8 mouse cellular contexts compared by ENCODE assay signal in the genomic region with DNA sequence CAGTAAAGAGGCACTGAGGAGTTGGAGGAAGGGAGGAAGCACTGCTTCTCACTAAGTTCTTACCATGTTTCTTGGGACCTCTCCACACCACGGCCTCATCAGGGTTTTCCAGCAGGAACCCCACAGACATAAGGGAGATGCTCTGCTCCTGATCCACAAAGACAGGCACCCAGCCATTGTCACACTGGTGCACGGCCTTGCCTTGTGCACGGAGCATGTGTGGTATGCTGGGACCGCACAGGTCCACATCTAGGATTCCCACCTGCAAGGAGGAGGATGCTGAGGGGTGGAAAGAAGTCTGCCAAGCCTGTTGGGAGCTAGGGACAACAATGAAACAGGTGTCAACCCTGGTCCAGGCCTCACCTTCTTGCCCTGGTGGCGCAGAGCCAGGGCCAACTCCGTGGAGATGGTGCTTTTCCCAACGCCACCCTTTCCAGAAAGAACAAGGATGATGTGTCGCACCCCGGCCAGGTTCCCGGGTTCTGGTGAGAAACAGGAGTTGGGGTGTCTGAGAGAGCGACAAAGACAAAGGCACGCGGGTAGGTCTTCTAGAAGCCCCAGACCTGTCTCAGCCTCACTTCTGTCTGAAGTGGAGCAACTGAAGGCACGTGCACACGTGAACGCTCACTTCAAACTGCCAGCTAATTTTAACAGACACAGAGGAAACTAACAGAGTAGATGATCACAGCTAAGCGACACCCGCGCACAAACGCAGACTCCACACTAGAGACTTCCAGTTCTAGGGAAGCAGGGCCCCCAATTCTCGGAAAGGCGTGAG. TPM values are rescaled to one million over a fixed set of nuclear protein-coding genes. Genes with fewer than 3 reads are reported as not detected.
DNase-seq lines count a peak whose midpoint lies in the region; ATAC-seq and TF ChIP-seq lines count a peak whose summit lies in the region.

No protein-coding gene starts in this region.

- DNase-seq in kidney, postnatal 14 days: no peak
- DNase-seq in hindbrain, embryonic 14.5 days (ENCODE audit: low spot score): no peak
- no peak for DNase-seq in c-Kit-positive CD71-positive TER-119-positive erythroid progenitor cells, embryonic 14.5 days (ENCODE audit: low spot score)
- no peak for DNase-seq in adrenal gland, postnatal 10 days
- no peak for DNase-seq in yolk sac, embryonic 10.5 days (ENCODE audit: low spot score)

- no peaks in the 10 kb centered on the region for H3K27me3 ChIP-seq in kidney, embryonic 15.5 days
- no peaks in the 10 kb centered on the region for H3K27me3 ChIP-seq in hindbrain, embryonic 14.5 days (ENCODE audit: control insufficient read depth, insufficient read depth, low read length)
- no peaks in the 10 kb centered on the region for H3K27me3 ChIP-seq in midbrain, embryonic 15.5 days (replicated peaks)

- H3K9me3 ChIP-seq in kidney, embryonic 15.5 days (replicated peaks): no peaks in the 10 kb centered on the region
- H3K9me3 ChIP-seq in hindbrain, embryonic 14.5 days (ENCODE audit: control insufficient read depth, low read length): no peaks in the 10 kb centered on the region
- no peaks in the 10 kb centered on the region for H3K9me3 ChIP-seq in midbrain, embryonic 15.5 days

- H3K4me2 ChIP-seq in kidney, embryonic 15.5 days: peak overlapping the region; percentile 92
- peak overlapping the region; percentile 69 for H3K4me2 ChIP-seq in hindbrain, embryonic 14.5 days (replicated peaks)
- peak overlapping the region; percentile 91 for H3K4me2 ChIP-seq in midbrain, embryonic 15.5 days

- H3K4me3 ChIP-seq in kidney, embryonic 15.5 days (replicated peaks): peak overlapping the region; percentile 95
- H3K4me3 ChIP-seq in cortical plate, adult 2 months (ENCODE audit: insufficient read depth, low read length): peak overlapping the region; percentile 81
- H3K4me3 ChIP-seq in hindbrain, embryonic 14.5 days (replicated peaks; ENCODE audit: low read length): peak overlapping the region; percentile 49
- peak overlapping the region; percentile 81 for H3K4me3 ChIP-seq in midbrain, embryonic 15.5 days

- no peak for ATAC-seq in kidney, embryonic 15.5 days (replicated peaks; ENCODE audit: low FRiP score)
- no peak for ATAC-seq in hindbrain, embryonic 14.5 days (ENCODE audit: low FRiP score)
- ATAC-seq in midbrain, embryonic 15.5 days (replicated peaks): no peak

- WGBS in kidney, embryonic 15.5 days: 24% methylated on average over 22 of the region's 22 CpGs
- 25% methylated on average over 22 of the region's 22 CpGs for WGBS in hindbrain, embryonic 14.5 days
- 22% methylated on average over 22 of the region's 22 CpGs for WGBS in midbrain, embryonic 15.5 days

- TF ChIP-seq CTCF in cortical plate, adult 2 months (IDR thresholded peaks at IDR 0.05; ENCODE audit: extremely low read depth, insufficient read depth, low read length): no peak

- H3K4me1 ChIP-seq in kidney, embryonic 15.5 days: peaks cover 36% of the 10 kb centered on the region
- peaks cover 5% of the 10 kb centered on the region; the same call in 1 of the 2 replicates for H3K4me1 ChIP-seq in cortical plate, adult 2 months (ENCODE audit: control insufficient read depth, insufficient read depth, low read length)
- H3K4me1 ChIP-seq in hindbrain, embryonic 14.5 days (replicated peaks; ENCODE audit: control insufficient read depth, insufficient read depth, low read length): peaks cover 18% of the 10 kb centered on the region
- H3K4me1 ChIP-seq in midbrain, embryonic 15.5 days: peaks cover 31% of the 10 kb centered on the region

- H3K9ac ChIP-seq in kidney, embryonic 15.5 days: peak overlapping the region; percentile 75
- peak overlapping the region; percentile 49 for H3K9ac ChIP-seq in hindbrain, embryonic 14.5 days
- peak overlapping the region; percentile 57 for H3K9ac ChIP-seq in midbrain, embryonic 15.5 days

- no peak for TF ChIP-seq POLR2A in cortical plate, adult 2 months (IDR thresholded peaks at IDR 0.05; ENCODE audit: extremely low read depth, insufficient read depth, low read length)

- peaks cover 42% of the 10 kb centered on the region for H3K36me3 ChIP-seq in kidney, embryonic 15.5 days
- H3K36me3 ChIP-seq in hindbrain, embryonic 14.5 days (replicated peaks; ENCODE audit: control insufficient read depth, insufficient read depth): peaks cover 45% of the 10 kb centered on the region
- H3K36me3 ChIP-seq in midbrain, embryonic 15.5 days (replicated peaks): peaks cover 14% of the 10 kb centered on the region

- H3K27ac ChIP-seq in kidney, embryonic 15.5 days: no peak overlapping the region
- no peak overlapping the region for H3K27ac ChIP-seq in cortical plate, adult 2 months (ENCODE audit: insufficient read depth, low read length)
- no peak overlapping the region for H3K27ac ChIP-seq in hindbrain, embryonic 14.5 days
- H3K27ac ChIP-seq in midbrain, embryonic 15.5 days: peak overlapping the region; percentile 31; the same call in 1 of the 2 replicates

RNA-seq across cellular contexts. Expression of a gene that starts 0.6 kb away (rescaled TPM):
- polyA plus RNA-seq in kidney, embryonic 15.5 days (2015; fragmentation: Nextera tagmentation; extraction: Ambion mirVana): 54.2 and 57.8 TPM in 2 replicates
- polyA plus RNA-seq in cortical plate, adult 2 months (2012; rRNA removed): 24.6 and 27.3 TPM in 2 replicates
- 67.4 and 72.8 TPM in 2 replicates for polyA plus RNA-seq in hindbrain, embryonic 14.5 days (2014; fragmentation: Nextera tagmentation; extraction: Ambion mirVana)
- 61.2 and 65.7 TPM in 2 replicates for polyA plus RNA-seq in midbrain, embryonic 15.5 days (2015; fragmentation: Nextera tagmentation; extraction: Ambion mirVana)
- 10 to 100 TPM; 42.2 to 43.7 TPM for total RNA-seq in adrenal gland, postnatal 10 days (2021)

RNA-seq across cellular contexts. Expression of a gene that starts 0.9 kb away (rescaled TPM):
- polyA plus RNA-seq in kidney, embryonic 15.5 days (2015; fragmentation: Nextera tagmentation; extraction: Ambion mirVana): 40.6 and 43.7 TPM in 2 replicates
- polyA plus RNA-seq in cortical plate, adult 2 months (2012; rRNA removed): 91.9 and 92.7 TPM in 2 replicates
- 75.0 and 82.0 TPM in 2 replicates for polyA plus RNA-seq in hindbrain, embryonic 14.5 days (2014; fragmentation: Nextera tagmentation; extraction: Ambion mirVana)
- 94.1 and 97.2 TPM in 2 replicates for polyA plus RNA-seq in midbrain, embryonic 15.5 days (2015; fragmentation: Nextera tagmentation; extraction: Ambion mirVana)
- 10 to 100 TPM; 31.5 to 35.6 TPM for total RNA-seq in adrenal gland, postnatal 10 days (2021)

RNA-seq across cellular contexts. Expression of a gene that starts 9.3 kb away (rescaled TPM):
- 31.5 and 33.1 TPM in 2 replicates for polyA plus RNA-seq in kidney, embryonic 15.5 days (2015; fragmentation: Nextera tagmentation; extraction: Ambion mirVana)
- polyA plus RNA-seq in cortical plate, adult 2 months (2012; rRNA removed): 62.4 and 65.0 TPM in 2 replicates
- 22.7 and 23.7 TPM in 2 replicates for polyA plus RNA-seq in hindbrain, embryonic 14.5 days (2014; fragmentation: Nextera tagmentation; extraction: Ambion mirVana)
- polyA plus RNA-seq in midbrain, embryonic 15.5 days (2015; fragmentation: Nextera tagmentation; extraction: Ambion mirVana): 31.5 and 33.4 TPM in 2 replicates
- total RNA-seq in adrenal gland, postnatal 10 days (2021): 10 to 100 TPM; 30.2 to 45.4 TPM

RNA-seq across cellular contexts. Expression of a gene that starts 9.4 kb away (rescaled TPM):
- 94.0 and 105 TPM in 2 replicates for polyA plus RNA-seq in kidney, embryonic 15.5 days (2015; fragmentation: Nextera tagmentation; extraction: Ambion mirVana)
- 115 and 117 TPM in 2 replicates for polyA plus RNA-seq in cortical plate, adult 2 months (2012; rRNA removed)
- polyA plus RNA-seq in hindbrain, embryonic 14.5 days (2014; fragmentation: Nextera tagmentation; extraction: Ambion mirVana): 72.9 and 82.6 TPM in 2 replicates
- 73.1 and 78.9 TPM in 2 replicates for polyA plus RNA-seq in midbrain, embryonic 15.5 days (2015; fragmentation: Nextera tagmentation; extraction: Ambion mirVana)
- total RNA-seq in adrenal gland, postnatal 10 days (2021): 100 to 1,000 TPM; 123 to 140 TPM

RNA-seq across cellular contexts. Expression of a gene that starts 10.8 kb away (rescaled TPM):
- 77.2 and 80.0 TPM in 2 replicates for polyA plus RNA-seq in kidney, embryonic 15.5 days (2015; fragmentation: Nextera tagmentation; extraction: Ambion mirVana)
- polyA plus RNA-seq in cortical plate, adult 2 months (2012; rRNA removed): 94.5 and 94.7 TPM in 2 replicates
- polyA plus RNA-seq in hindbrain, embryonic 14.5 days (2014; fragmentation: Nextera tagmentation; extraction: Ambion mirVana): 85.6 and 95.8 TPM in 2 replicates
- polyA plus RNA-seq in midbrain, embryonic 15.5 days (2015; fragmentation: Nextera tagmentation; extraction: Ambion mirVana): 79.7 and 82.3 TPM in 2 replicates
- 10 to 100 TPM; 43.6 to 51.3 TPM for total RNA-seq in adrenal gland, postnatal 10 days (2021)
